Comparison of ENCODE assay signal across 14 mouse cellular contexts in the genomic region with DNA sequence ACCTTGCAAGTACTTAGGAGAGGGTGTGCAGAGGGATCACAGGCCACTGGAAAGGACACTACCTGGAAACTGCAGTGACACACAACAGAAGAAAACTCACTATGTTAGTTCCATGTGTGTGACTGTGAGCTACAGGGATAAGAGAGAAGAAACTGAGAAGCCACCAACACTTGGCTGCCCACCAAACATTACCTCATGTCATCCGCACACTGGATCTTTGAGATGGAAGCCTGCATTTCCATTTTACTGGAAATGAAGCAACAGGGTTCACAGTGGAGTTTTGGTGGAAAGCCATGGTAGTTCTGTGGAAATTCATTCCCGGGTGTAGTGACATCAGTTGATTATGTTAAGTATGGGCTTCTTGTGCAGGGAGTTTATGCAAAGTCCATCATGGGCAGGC. TPM values are rescaled to one million over a fixed set of nuclear protein-coding genes. Genes with fewer than 3 reads are reported as not detected.
DNase-seq lines count a peak whose midpoint lies in the region; ATAC-seq and TF ChIP-seq lines count a peak whose summit lies in the region.
"Had no signal": no experiment of that assay in that cellular context is flagged by ENCODE, and none has a peak within 500 bp of the region (broad histone marks: within the 10 kb centered on the region; RNA-seq: fewer than 3 reads in every experiment).

No protein-coding gene starts in this region.

- H3K4me1 ChIP-seq in heart, adult 2 months (ENCODE audit: control insufficient read depth, insufficient read depth, low read length) = no peaks in the 10 kb centered on the region; the same call in none of the 2 replicates

- intact Hi-C loops in heart, adult 2 months (cut with DNase I) = no loop called here
- intact Hi-C loops in heart, postnatal 25 days (cut with DNase I) = no loop called here

- no peak for TF ChIP-seq CTCF in heart, adult 2 months (IDR thresholded peaks at IDR 0.05)

- no peak for TF ChIP-seq POLR2A in heart, adult 2 months (IDR thresholded peaks at IDR 0.05; ENCODE audit: insufficient read depth, low read depth, low read length)

- H3K36me3 ChIP-seq in heart, adult 2 months (ENCODE audit: control insufficient read depth, insufficient read depth, low read length) = no peaks in the 10 kb centered on the region
- H3K36me3 ChIP-seq: embryonic facial prominence, embryonic 15.5 days; heart, embryonic 15.5 days had no signal

- peak; percentile 18 for DNase-seq in adrenal gland, adult 2 months
- no peak for DNase-seq in adrenal gland, adult 18-20 months (ENCODE audit: low spot score in 2 of 2)
- peak; percentile 18 for DNase-seq in layer of hippocampus, adult 11-12 months (ENCODE audit: low spot score)
- no peak for DNase-seq in layer of hippocampus, adult 8-10 months (ENCODE audit: low spot score in 2 of 2)
- peak; percentile 24 to 27 for DNase-seq in heart, adult 2 months
- DNase-seq in heart, postnatal 25 days (ENCODE audit: low spot score) = peak; percentile 17
- no peak for DNase-seq in right cerebral cortex, adult 18-20 months
- DNase-seq: liver; right cerebral cortex, postnatal 14 days had no signal

- no peak overlapping the region for H3K9ac ChIP-seq in heart, adult 2 months (ENCODE audit: low read depth, low read length)
- H3K9ac ChIP-seq: embryonic facial prominence, embryonic 15.5 days; heart, embryonic 15.5 days had no signal

- TF ChIP-seq EP300 in heart, adult 2 months (IDR thresholded peaks at IDR 0.05; ENCODE audit: insufficient read depth, low read depth, low read length) = no peak

- ATAC-seq in CD4-positive, CD25-positive, alpha-beta regulatory T cell, adult 4 months = no peak
- ATAC-seq: forebrain, embryonic 14.5 days had no signal

- H3K4me3 ChIP-seq in heart, adult 2 months = no peak overlapping the region
- H3K4me3 ChIP-seq: embryonic facial prominence, embryonic 15.5 days; heart, embryonic 15.5 days had no signal

- H3K27ac ChIP-seq in heart, adult 2 months = no peak overlapping the region
- H3K27ac ChIP-seq: embryonic facial prominence, embryonic 15.5 days; heart, embryonic 15.5 days; kidney, postnatal 0 days had no signal

- WGBS in heart, adult 2 months = 31% methylated on average over 2 of the region's 2 CpGs

- H3K27me3 ChIP-seq in heart, adult 2 months (ENCODE audit: control insufficient read depth, insufficient read depth, low read length) = no peaks in the 10 kb centered on the region
- H3K27me3 ChIP-seq: embryonic facial prominence, embryonic 15.5 days; heart, embryonic 15.5 days had no signal

- no peaks in the 10 kb centered on the region for H3K79me2 ChIP-seq in heart, adult 2 months (replicated peaks; ENCODE audit: control insufficient read depth, insufficient read depth, low read length)

RNA-seq across cellular contexts. Expression of a gene that starts 43.8 kb away (rescaled TPM):
- 10 to 100 TPM; 59.0 to 93.4 TPM for total RNA-seq in adrenal gland, adult 2 months (2021)
- polyA plus RNA-seq in adrenal gland, adult 2 months (2012; rRNA removed) = 103 and 112 TPM in 2 replicates
- total RNA-seq in adrenal gland, adult 18-20 months (2021) = 10 to 100 TPM; 38.6 to 87.8 TPM
- 100 to 1,000 TPM; 180 to 209 (median 206) TPM for total RNA-seq in layer of hippocampus, adult 8-10 months (2022)
- total RNA-seq in heart, adult 2 months (2021) = 10 to 100 TPM; 29.0 to 34.3 TPM
- polyA plus RNA-seq in heart, adult 2 months (2012; rRNA removed) = 33.8 and 49.4 TPM in 2 replicates
- 10 to 100 TPM; 31.4 to 33.1 TPM for total RNA-seq in heart, postnatal 25 days (2021)
- 1 to 10 TPM; 9.6 to 9.8 TPM for polyA plus RNA-seq in CD4-positive, CD25-positive, alpha-beta regulatory T cell, adult 4 months (2017; shearing (Covaris generic))

Comparison
In these comparisons a context has a peak if more than half of its experiments do, and no peak if none do; other contexts are left out.
1. DNase-seq: peak in adrenal gland, adult 2 months (single experiment), layer of hippocampus, adult 11-12 months (single experiment), heart, adult 2 months (2 of 2) and heart, postnatal 25 days (single experiment); none in adrenal gland, adult 18-20 months (0 of 2), layer of hippocampus, adult 8-10 months (0 of 2) and right cerebral cortex, adult 18-20 months (single experiment).